Mouse (Mus musculus) heart, adult 18-20 months (tissue): ENCODE results near the gene Rab4a. TPM values are rescaled to one million over a fixed set of nuclear protein-coding genes. Genes with fewer than 3 reads are reported as not detected.

Experiments used
- total RNA-seq, 2 experiments: library from RNA; stranded (reverse); gene quantifications; 2 replicates each; pipeline ENCODE4 v1.2.3; 2021

The Rab4a gene
- total RNA-seq, 2 experiments from 2014 or later, result 8.6 to 8.9 TPM

Other genes starting within 250 kb of the Rab4a start
- gene Rhou, start 152.1 kb upstream of the Rab4a start, total RNA-seq, result 1 to 10 TPM; 6.3 to 8.9 TPM
- gene Ccsap, start 54.2 kb downstream of the Rab4a start, total RNA-seq, result under 1 TPM; 0.57 to 0.93 TPM
- 100 to 1,000 TPM; 385 to 423 TPM for gene Acta1, start 88.8 kb downstream of the Rab4a start, total RNA-seq
- gene Nup133, start 143.3 kb downstream of the Rab4a start, total RNA-seq, result 10 to 100 TPM; 10.9 to 11.0 TPM
- gene Abcb10, start 177.1 kb downstream of the Rab4a start, total RNA-seq, result 10 to 100 TPM; 43.3 to 52.1 TPM
- 10 to 100 TPM; 12.1 to 13.5 TPM for gene Taf5l, start 215.4 kb downstream of the Rab4a start, total RNA-seq
- gene Urb2, start 215.5 kb downstream of the Rab4a start, total RNA-seq, result 1 to 10 TPM; 6.7 to 7.2 TPM